Mouse (Mus musculus) heart, embryonic 13.5 days (tissue): ENCODE measurements around the gene Nos1ap. TPM values are rescaled to one million over a fixed set of nuclear protein-coding genes. Genes with fewer than 3 reads are reported as not detected.

ENCODE experiments used
- ATAC-seq: fragments of 200-750 bp; cut with Nextera tagmentation; 2 replicates; pipeline ENCODE4 v1.8.0; 2017; ENCODE audit warnings: moderate TSS enrichment; ENCODE audit not compliant: insufficient number of reproducible peaks, low FRiP score, low TSS enrichment; ENCODE audit errors: extremely low read depth
- H3K27ac ChIP-seq: fragments of 300-500 bp; sonication (generic); replicated peaks from 2 replicates; pipeline ENCODE4 v1.5.1; 2015; ENCODE audit warnings: moderate library complexity, mild to moderate bottlenecking, inconsistent platforms
- H3K27me3 ChIP-seq: fragments of 300-500 bp; sonication (generic); replicated peaks from 2 replicates; pipeline ENCODE4 v1.6.1; 2015; ENCODE audit warnings: mild to moderate bottlenecking, inconsistent platforms
- H3K36me3 ChIP-seq: fragments of 300-500 bp; sonication (generic); 2 replicates; pipeline ENCODE4 v1.6.1; 2015; ENCODE audit warnings: mild to moderate bottlenecking, inconsistent platforms
- H3K4me1 ChIP-seq: fragments of 300-500 bp; sonication (generic); 2 replicates; pipeline ENCODE4 v1.6.1; 2015; ENCODE audit warnings: inconsistent platforms
- H3K4me2 ChIP-seq: fragments of 300-500 bp; sonication (generic); 2 replicates; pipeline ENCODE4 v1.6.1; 2015; ENCODE audit warnings: inconsistent platforms, mild to moderate bottlenecking, moderate library complexity
- H3K4me3 ChIP-seq: fragments of 300-500 bp; sonication (generic); 2 replicates; pipeline ENCODE4 v1.5.1; 2015; ENCODE audit warnings: moderate library complexity, mild to moderate bottlenecking, inconsistent platforms
- H3K9ac ChIP-seq: fragments of 300-500 bp; sonication (generic); 2 replicates; pipeline ENCODE4 v1.6.1; 2015; ENCODE audit warnings: inconsistent platforms, mild to moderate bottlenecking, moderate library complexity
- H3K9me3 ChIP-seq: fragments of 300-500 bp; sonication (generic); 2 replicates; pipeline ENCODE4 v1.6.1; 2016; ENCODE audit warnings: inconsistent platforms
- WGBS: fragments of 180-500 bp; shearing (Covaris S2); methylation state at CpG from one replicate; pipeline ENCODE4 v1.1.7; 2015; ENCODE audit warnings: mixed read lengths; 5-methylcytosine and 5-hydroxymethylcytosine counted together
- polyA plus RNA-seq: library from polyadenylated mRNA; unstranded; fragments of >200 nt; fragmentation: Nextera tagmentation; extraction: Ambion mirVana; gene quantifications from 2 replicates; pipeline ENCODE4 v1.2.1, GENCODE M21; 2015

Nos1ap gene
- polyA plus RNA-seq, 1 experiment from 2014 or later: 17.9 TPM

DNA sequence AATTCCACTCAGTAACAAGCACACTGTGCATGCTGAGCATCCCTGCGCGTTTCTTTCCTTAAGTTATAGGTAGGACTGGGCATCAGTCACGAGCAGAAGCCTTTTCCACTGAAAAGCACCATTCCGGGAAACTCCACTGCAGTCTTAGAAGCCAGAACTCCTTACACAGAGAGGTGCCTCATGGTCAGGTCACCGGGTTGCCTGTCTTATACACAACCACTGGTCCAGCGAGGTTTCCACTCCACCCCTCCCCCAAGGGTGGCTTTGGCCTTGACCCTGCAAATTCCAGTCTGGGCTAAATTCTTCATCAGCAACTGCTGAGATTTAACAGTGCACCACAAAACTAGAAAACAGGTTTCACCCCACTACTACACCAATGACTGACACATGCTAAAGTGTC, 1.3 kb downstream of the Nos1ap start:
- peak overlapping the region; percentile 96 for H3K4me2 ChIP-seq
- no peaks in the 10 kb centered on the region for H3K27me3 ChIP-seq
- peaks cover 22% of the 10 kb centered on the region for H3K36me3 ChIP-seq
- peaks cover 33% of the 10 kb centered on the region for H3K4me1 ChIP-seq
- no peak for ATAC-seq
- 22% methylated on average over 6 of the region's 6 CpGs for WGBS
- no peak overlapping the region; the same call in 1 of the 2 replicates for H3K27ac ChIP-seq
- H3K4me3 ChIP-seq: peak overlapping the region; percentile 95
- no peaks in the 10 kb centered on the region for H3K9me3 ChIP-seq
- H3K9ac ChIP-seq: peak overlapping the region; percentile 97

DNA sequence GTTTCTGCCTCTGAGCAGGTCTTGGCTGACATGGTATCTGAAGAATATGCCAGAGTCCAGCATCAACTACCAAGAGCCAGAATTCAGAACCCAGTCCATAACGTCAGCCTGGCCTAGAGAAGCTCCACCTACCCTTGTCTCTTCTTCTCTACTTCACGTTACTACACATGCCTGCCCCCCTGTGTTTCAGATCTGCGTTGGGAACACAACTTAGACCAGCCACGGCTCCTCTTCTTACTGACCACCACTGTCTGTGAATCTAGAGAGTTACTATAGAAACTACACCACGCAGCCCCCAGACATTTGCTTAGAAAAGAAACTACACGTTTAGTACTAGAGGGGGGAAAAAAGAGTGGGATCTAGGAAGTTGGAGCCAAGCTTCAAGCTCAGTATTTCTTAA, 2.9 kb downstream of the Nos1ap start:
- Histone ChIP-seq H3K36me3 (peaks cover 22% of the 10 kb centered on the region), H3K4me3 (peak overlapping the region; percentile 95; the same call in 1 of the 2 replicates), H3K27ac (no peak overlapping the region), H3K4me1 (peaks cover 45% of the 10 kb centered on the region), H3K4me2 (peak overlapping the region; percentile 96), H3K9ac (no peak overlapping the region), H3K27me3 (no peaks in the 10 kb centered on the region), H3K9me3 (no peaks in the 10 kb centered on the region)
- WGBS: 64% methylated on average over 6 of the region's 6 CpGs
- ATAC-seq: no peak

DNA sequence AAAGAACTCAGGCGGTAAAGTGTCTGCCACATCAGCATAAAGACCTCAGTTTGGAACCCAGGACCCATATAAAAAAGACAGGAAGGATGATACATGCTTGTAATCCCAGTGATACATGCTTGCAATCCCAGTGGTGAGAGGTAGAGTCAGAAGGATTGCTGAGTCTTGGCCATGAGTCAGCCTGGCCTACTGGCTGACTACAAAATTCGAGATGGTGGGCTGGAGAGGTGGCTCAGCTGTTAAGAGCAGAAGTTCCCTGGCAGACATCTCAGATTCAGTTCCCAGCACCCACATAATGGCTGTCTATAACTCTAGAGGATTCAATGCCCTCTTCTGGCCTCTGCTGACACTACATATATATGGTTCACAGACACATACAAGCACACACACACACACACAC, 5.7 kb downstream of the Nos1ap start:
- Histone ChIP-seq H3K4me2 (no peak overlapping the region), H3K9ac (no peak overlapping the region), H3K27ac (no peak overlapping the region), H3K4me1 (peaks cover 62% of the 10 kb centered on the region), H3K4me3 (no peak overlapping the region), H3K36me3 (peaks cover 25% of the 10 kb centered on the region), H3K27me3 (no peaks in the 10 kb centered on the region), H3K9me3 (no peaks in the 10 kb centered on the region)
- no peak for ATAC-seq
- WGBS: 78% methylated on average over 2 of the region's 2 CpGs

DNA sequence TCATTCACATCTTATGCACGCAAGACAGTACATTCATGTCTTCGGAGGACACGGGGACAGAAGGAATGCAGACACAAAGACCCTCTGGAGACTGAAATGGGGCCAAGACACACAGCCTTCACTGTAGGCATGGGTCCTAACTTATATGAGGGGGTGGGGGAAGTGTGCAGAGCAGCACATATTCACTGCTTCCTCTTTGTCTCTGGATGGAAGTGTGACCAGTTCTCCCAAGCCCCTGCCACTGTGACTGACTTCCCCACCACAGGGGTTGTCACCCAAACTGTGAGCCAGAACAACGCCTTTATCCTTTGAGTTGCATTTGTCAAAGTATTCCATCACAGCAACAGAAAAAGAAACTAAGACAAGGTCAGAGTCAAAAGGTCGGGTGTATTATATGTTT, 7.3 kb downstream of the Nos1ap start:
- peaks cover 51% of the 10 kb centered on the region for H3K4me1 ChIP-seq
- no peaks in the 10 kb centered on the region for H3K9me3 ChIP-seq
- H3K27ac ChIP-seq: no peak overlapping the region
- H3K4me2 ChIP-seq: no peak overlapping the region
- H3K9ac ChIP-seq: no peak overlapping the region
- ATAC-seq: no peak
- peaks cover 25% of the 10 kb centered on the region for H3K36me3 ChIP-seq
- no peaks in the 10 kb centered on the region for H3K27me3 ChIP-seq
- no peak overlapping the region for H3K4me3 ChIP-seq
- WGBS: 75% methylated on average over 5 of the region's 5 CpGs

DNA sequence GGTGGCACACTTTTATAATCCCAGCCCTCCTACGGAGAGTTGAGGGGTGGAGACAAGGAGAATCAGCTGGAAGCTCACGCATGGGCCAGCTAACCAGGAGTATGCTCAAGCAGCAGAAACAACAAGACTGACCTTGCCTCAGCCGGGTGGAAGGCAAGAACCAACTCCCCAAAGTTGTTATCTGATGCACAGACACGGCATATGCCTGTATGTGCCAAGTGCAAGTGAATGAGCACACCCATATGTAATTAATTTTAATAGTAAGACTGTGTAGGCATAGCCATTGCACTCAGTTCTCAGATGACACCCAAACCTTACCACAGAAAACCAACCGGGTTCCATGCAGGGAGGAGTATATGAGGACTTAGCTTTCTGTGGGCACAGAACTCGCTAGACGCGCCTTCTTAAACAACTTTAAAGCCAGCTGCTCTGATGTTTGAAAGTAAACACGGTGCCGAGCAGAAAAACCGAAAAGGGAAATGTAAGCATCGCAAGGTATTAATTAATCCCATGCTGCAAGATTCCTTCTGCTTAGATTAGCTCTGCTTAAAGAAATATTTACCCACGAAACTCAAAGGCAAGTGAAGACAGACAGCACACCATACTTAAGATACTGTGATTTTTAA, 9.1 kb downstream of the Nos1ap start:
- peaks cover 17% of the 10 kb centered on the region for H3K36me3 ChIP-seq
- H3K4me3 ChIP-seq: no peak overlapping the region; the same call in 1 of the 2 replicates
- H3K4me2 ChIP-seq: peak overlapping the region; percentile 50
- no peaks in the 10 kb centered on the region for H3K27me3 ChIP-seq
- WGBS: 40% methylated on average over 13 of the region's 13 CpGs
- H3K27ac ChIP-seq: peak overlapping the region; percentile 30
- H3K9ac ChIP-seq: no peak overlapping the region
- H3K9me3 ChIP-seq: no peaks in the 10 kb centered on the region
- peaks cover 54% of the 10 kb centered on the region for H3K4me1 ChIP-seq
- ATAC-seq: no peak

DNA sequence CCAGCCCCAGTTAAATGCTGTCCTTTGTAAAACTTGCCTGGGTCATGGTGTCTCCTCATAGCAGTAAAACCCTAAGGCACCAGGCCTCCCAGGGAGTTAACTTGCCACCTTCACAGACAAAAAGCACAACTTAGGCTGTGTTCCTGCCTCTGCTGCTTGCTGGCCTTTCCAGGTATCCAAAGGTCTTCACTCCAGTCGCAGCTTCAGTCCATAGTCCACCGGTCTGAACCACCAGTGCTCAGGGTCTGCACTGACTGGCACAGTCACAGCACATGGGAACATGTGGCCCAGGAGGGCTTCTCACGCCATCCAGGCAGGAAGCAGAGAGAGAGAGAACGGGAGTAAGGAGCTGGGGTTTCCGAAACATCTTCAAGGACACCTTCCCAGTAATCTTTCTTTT, 10.2 kb downstream of the Nos1ap start:
- H3K9me3 ChIP-seq: no peaks in the 10 kb centered on the region
- peaks cover 6% of the 10 kb centered on the region for H3K36me3 ChIP-seq
- no peaks in the 10 kb centered on the region for H3K27me3 ChIP-seq
- WGBS: 90% methylated on average over 5 of the region's 5 CpGs
- H3K9ac ChIP-seq: no peak overlapping the region
- H3K4me3 ChIP-seq: no peak overlapping the region
- H3K4me1 ChIP-seq: peaks cover 63% of the 10 kb centered on the region
- H3K27ac ChIP-seq: no peak overlapping the region
- no peak overlapping the region for H3K4me2 ChIP-seq
- no peak for ATAC-seq

DNA sequence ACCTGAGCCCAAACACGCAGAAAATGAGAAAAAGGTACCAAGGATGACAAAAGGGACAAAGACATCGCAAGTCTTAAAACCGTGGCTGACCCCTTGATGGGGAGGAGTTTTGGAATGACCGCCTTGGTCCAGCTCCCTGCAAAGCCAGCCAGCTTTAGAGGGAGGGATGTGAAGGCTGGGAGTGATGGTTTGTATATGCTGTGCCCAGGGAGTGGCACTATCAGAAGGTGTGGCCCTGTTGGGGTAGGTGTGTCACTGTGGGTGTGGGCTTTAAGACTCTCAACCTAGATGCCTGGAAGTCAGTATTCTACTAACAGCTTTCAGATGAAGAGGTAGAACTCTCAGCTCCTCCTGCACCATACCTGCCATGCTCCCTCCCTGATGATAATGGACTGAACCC, 10.6 kb downstream of the Nos1ap start:
- H3K27me3 ChIP-seq: no peaks in the 10 kb centered on the region
- 91% methylated on average over 4 of the region's 4 CpGs for WGBS
- H3K4me2 ChIP-seq: no peak overlapping the region
- H3K36me3 ChIP-seq: peaks cover 3% of the 10 kb centered on the region; the same call in 1 of the 2 replicates
- peaks cover 64% of the 10 kb centered on the region for H3K4me1 ChIP-seq
- no peak for ATAC-seq
- no peak overlapping the region for H3K4me3 ChIP-seq
- no peaks in the 10 kb centered on the region for H3K9me3 ChIP-seq
- H3K27ac ChIP-seq: no peak overlapping the region
- no peak overlapping the region for H3K9ac ChIP-seq

DNA sequence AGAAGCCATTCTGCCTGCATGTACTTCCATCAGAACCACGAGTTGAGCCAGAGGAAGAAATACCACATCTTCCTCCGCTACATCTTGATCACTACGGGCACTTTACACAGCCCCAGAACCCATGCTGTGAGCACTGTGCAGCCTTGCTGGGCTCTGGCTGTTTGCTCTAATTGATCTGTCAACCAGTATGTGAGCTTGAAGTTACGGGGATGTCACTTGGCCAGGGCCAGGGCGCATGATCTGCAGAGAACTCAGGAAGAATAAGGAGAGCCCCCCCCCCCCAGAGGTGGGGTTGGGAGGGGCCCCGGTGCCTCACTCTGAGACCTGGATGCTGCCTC, 13.0 kb downstream of the Nos1ap start:
- no peaks in the 10 kb centered on the region for H3K27me3 ChIP-seq
- no peak for ATAC-seq
- WGBS: 48% methylated on average over 6 of the region's 6 CpGs
- no peak overlapping the region for H3K4me3 ChIP-seq
- H3K27ac ChIP-seq: no peak overlapping the region
- peaks cover 20% of the 10 kb centered on the region for H3K36me3 ChIP-seq
- H3K4me2 ChIP-seq: no peak overlapping the region
- H3K9ac ChIP-seq: no peak overlapping the region
- peaks cover 14% of the 10 kb centered on the region; the same call in 1 of the 2 replicates for H3K9me3 ChIP-seq
- peaks cover 50% of the 10 kb centered on the region for H3K4me1 ChIP-seq

DNA sequence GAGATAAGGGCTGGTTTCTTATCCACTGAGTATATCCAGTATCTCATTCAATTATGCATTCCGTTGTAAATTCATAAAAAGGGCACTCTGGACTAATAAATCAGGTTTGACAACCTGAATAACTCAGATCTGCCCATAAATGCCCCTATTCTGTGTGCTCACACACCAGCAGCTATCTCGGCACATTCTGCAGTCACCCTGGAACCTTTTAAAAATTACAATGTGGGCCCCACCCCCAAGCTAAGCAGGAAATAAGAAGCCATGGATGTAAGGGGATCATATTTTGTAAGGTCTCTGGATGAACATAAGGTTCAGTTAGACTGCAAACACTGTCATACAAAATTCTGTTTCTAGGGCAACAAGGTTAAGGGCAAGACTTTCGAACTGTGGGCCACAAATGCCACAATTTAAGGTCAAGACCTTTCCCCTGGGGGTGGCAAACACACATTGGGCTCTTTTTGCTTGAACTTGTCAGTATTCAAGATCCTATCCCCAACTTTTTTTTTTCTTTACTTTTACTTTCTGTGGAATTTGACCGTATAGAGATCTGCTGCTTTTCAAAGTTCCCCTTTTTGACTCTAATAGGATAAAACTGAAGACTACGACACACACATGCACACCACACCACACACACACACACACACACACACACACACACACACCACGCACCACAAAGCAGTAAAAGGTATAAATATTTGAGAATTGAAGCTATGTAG, 13.5 kb downstream of the Nos1ap start:
- WGBS: 70% methylated on average over 6 of the region's 6 CpGs
- Histone ChIP-seq H3K9ac (no peak overlapping the region), H3K9me3 (peaks cover 14% of the 10 kb centered on the region; the same call in 1 of the 2 replicates), H3K36me3 (peaks cover 20% of the 10 kb centered on the region), H3K27me3 (no peaks in the 10 kb centered on the region), H3K4me3 (no peak overlapping the region), H3K4me2 (no peak overlapping the region), H3K27ac (no peak overlapping the region), H3K4me1 (peaks cover 46% of the 10 kb centered on the region)
- ATAC-seq: no peak

DNA sequence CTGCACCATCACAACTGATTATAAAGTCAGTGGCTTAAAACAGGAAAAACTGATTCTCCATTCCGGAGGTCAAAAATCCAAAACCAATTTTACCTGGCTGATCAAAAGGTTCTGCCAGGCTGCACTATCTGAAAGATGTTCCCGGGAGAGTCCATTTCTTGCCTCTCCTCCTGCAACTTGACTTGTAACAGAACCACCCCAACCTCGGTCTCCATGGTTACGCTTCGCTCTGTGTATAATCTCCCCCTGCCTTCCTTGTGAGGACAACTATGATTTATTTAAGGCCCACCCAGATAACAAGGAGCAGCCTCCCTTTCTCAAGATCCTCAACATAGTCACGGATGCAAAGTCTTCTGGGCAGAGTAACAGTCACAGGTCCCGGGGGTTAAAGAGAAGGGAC, 16.5 kb downstream of the Nos1ap start:
- ATAC-seq: no peak
- Histone ChIP-seq H3K36me3 (peaks cover 18% of the 10 kb centered on the region), H3K9me3 (peaks cover 17% of the 10 kb centered on the region; the same call in 1 of the 2 replicates), H3K9ac (no peak overlapping the region), H3K4me3 (no peak overlapping the region), H3K4me1 (peaks cover 42% of the 10 kb centered on the region), H3K4me2 (no peak overlapping the region), H3K27ac (no peak overlapping the region), H3K27me3 (no peaks in the 10 kb centered on the region)
- 72% methylated on average over 7 of the region's 7 CpGs for WGBS

DNA sequence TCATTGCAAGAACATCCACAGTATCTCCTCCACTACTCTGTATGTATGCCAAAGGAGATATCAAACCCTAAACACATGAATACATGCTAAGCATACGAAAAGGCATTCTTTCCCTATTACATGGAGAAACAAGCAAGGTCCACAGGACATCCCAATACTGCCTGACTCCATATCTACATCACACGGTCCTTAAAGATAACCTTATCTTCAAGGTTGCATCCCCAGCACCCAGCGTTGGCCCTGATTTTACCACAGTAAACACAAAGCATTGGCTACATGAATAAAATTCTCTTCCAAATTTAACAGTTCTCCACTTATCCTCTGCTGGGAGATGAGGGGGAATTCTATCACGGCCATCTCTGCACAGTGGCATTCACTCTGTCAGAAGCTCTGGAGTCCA, 22.7 kb downstream of the Nos1ap start:
- Histone ChIP-seq H3K9me3 (0 out of 2 replicates have a peak, but pooled peaks cover 3% of the 10 kb centered on the region), H3K9ac (no peak overlapping the region), H3K36me3 (peaks cover 2% of the 10 kb centered on the region; the same call in 1 of the 2 replicates), H3K27me3 (no peaks in the 10 kb centered on the region), H3K27ac (no peak overlapping the region), H3K4me2 (no peak overlapping the region), H3K4me3 (no peak overlapping the region), H3K4me1 (peaks cover 11% of the 10 kb centered on the region)
- no peak for ATAC-seq
- WGBS: 58% methylated on average over 4 of the region's 4 CpGs

DNA sequence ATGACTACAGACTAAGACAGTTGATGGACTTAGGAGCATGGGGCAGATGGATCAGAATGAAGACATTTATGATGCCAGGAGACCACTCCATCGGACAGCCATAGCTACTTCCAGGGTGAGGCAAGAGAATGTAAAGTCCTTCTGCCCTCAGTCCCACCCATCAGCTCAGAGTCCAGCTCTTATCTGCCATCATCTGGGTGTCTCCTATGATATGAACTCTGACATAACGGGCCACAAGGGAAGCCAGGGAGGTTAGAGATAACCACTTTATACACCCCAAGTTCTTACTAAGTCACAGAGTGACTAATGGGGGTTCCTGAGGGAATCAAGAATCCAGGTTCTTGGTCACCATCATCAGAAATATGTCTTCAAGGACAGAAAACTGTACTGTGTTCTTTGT, 23.1 kb downstream of the Nos1ap start:
- 84% methylated on average over 2 of the region's 2 CpGs for WGBS
- no peak overlapping the region for H3K4me2 ChIP-seq
- no peak overlapping the region for H3K27ac ChIP-seq
- H3K9ac ChIP-seq: no peak overlapping the region
- H3K4me1 ChIP-seq: peaks cover 11% of the 10 kb centered on the region
- 0 out of 2 replicates have a peak, but pooled peaks cover 3% of the 10 kb centered on the region for H3K9me3 ChIP-seq
- H3K4me3 ChIP-seq: no peak overlapping the region
- no peak for ATAC-seq
- no peaks in the 10 kb centered on the region for H3K36me3 ChIP-seq
- H3K27me3 ChIP-seq: no peaks in the 10 kb centered on the region
